Mouse (Mus musculus) embryo, embryonic 9.5 days (tissue): ENCODE data around the gene Olfr223.
"Not testable (repeated sequence)": the region's sequence is repeated elsewhere in the genome, so short reads cannot be mapped to it uniquely, and the experiment has no call there.

Experiments used
- DNase-seq: peaks from one replicate; pipeline ENCODE4 v3.0.0-alpha.2; 2017; ENCODE audit errors: extremely low spot score

The Olfr223 gene

DNA sequence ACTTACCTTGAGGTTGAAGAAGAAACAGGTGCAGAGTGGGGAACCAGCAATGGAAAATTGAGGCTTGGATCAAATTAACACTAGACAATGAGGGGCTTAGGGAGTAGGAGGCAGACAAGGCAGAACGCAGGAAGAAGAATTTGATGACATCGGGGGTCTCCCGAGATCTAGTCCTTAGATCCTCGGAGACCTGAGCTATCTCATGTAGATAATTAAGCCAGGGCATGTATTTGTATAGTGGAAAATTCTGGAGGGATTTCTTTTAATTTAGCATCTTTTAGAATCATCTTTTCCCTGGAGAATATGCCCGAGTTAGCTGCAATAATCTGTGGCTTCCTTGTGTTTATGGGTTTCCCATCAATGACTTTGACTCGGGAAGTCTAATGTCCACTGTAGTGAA lies at the start of gene Olfr223:
Gene Olfr223, minus strand, starts transcription at position 101 of the 400 bp plus-strand sequence.
- DNase-seq: no peak

DNA sequence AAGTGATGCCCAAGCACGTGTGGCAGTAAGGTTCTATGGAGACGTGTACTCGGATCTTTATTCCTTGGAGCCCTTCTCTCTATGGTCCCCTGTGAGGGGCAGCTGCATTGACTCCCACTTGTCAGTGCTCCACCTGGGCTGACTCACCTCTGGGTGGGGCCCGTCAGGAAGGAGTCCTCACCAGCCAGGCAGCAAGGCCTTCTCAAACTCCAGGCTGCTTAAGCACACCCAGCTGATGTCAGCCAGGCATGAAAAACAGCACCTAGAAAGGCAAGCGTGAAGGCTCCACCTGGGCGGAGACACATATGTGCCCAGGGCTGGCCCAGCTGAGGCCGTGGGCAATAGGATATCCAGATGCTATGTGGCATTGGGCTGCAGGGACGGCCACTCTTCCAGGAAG lies 49.3 kb upstream of the Olfr223 start:
- DNase-seq: no peak

DNA sequence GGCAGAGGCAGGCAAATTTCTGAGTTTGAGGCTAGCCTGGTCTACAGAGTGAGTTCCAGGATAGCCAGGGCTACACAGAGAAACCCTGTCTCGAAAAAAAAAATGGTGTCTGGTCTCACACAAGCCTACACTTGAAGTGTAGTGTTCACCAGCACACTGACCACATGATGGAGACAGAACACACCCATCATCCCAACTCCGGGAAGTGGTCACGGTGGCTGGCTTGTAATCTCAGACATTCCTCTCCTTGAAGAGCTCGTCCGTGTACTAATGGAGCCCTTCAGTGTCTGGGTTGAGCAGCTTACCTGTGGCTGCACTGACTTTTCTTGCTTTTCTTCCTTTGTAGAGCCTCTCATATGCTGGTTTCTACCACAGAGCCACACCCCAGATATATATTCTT lies 48.1 kb upstream of the Olfr223 start:
- DNase-seq: no peak

DNA sequence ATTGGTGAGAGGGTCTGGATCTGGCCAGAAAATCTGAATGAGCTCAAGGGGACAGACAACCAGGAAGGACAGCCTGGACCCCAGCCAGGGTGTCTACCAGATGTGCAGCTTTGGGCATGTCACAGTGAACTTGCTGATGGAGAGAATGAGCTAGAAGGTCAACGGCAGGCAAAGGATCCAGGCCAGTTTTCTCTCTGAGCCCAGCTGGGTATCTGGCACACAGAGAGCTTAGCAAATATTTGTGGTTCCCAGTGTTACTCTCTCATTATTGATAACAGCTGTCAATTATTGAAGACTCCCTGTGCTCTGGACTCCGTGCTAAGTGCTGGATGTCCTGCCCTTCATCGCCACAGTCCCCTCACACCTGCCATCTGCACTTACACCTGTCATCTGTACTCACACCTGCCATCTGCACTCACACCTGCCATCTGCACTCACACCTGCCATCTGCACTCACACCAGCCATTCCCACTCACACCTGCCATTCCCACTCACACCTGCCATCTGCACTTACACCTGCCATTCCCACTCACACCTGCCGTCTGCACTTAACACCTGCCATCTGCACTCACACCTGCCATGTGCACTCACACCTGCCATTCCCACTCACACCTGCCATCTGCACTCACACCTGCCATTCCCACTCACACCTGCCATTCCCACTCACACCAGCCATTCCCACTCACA lies 47.0 kb upstream of the Olfr223 start:
- DNase-seq: no peak

DNA sequence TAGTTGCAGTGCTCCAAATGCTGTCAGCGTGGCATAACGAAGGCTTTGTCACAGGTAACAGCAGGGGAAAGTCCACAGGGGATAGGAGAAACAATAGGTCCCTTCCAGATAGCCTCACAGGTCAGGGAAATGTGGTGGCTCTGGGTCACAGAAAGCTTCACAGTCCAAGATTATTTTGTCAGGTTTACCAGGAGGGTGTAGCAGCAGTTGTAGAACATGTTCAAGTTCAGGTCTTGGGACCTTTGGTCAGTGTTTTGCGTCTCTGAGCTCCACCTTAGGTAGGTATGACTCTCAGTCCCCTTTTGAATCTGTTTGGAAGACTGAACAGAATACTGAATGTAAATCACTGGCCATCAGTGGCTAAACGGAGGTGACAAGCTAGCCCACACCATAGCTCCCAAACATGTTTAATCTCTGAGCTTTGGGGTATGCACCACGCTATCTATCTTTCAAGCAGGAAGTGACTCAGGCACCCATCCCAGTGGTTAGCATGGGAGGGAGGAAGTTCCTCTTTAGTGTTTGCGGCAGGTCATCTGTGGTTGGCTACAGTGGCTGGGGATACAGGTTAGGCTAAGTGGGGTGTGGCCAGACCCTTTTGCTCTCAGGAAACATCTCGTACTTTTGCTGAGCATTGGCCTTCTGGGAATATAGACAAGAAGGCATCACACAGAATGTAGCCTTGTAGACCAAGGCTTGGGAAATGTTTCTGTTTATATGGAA lies 43.8 kb upstream of the Olfr223 start:
- no peak for DNase-seq

DNA sequence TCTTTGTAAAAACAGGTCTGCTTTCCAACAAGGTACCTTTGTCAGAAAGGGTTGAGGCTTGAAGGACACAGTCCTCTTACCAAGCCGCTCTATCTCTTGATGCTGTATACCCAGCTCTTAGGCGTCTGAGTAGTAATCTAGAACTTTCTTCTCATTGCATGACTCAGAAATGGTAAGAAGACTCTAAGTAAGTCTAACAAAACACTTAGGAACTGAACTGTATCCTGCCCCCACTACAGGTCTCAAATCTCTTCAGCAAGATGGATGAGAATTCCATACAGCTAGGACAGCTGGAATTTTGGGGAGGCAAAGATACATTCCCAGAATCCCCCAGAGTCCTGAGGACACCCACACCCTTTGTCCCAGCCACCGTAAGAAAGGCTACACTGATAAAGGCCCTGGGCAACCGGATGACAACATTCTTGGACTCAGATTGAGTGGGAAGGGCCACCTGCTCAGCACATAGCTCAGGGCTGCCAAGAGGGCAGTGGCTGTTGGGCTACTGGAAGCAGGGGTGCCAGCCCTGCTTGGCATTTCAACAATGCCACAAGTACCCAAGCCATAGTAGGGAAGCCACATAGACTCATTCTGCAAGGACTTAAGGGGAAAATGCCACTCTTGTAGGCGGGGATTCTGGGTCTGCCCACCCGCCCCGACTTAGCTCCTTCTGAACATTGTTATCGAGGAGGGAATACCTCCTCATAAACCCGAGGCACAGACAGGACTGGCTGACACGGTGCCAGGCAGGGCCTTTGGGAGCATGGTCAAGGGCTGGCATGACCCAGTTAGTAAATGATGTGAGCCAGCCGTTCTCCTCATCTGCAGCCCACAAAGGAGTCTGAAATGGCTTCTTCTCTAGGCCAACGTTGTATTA lies 43.0 kb upstream of the Olfr223 start:
- DNase-seq: no peak

DNA sequence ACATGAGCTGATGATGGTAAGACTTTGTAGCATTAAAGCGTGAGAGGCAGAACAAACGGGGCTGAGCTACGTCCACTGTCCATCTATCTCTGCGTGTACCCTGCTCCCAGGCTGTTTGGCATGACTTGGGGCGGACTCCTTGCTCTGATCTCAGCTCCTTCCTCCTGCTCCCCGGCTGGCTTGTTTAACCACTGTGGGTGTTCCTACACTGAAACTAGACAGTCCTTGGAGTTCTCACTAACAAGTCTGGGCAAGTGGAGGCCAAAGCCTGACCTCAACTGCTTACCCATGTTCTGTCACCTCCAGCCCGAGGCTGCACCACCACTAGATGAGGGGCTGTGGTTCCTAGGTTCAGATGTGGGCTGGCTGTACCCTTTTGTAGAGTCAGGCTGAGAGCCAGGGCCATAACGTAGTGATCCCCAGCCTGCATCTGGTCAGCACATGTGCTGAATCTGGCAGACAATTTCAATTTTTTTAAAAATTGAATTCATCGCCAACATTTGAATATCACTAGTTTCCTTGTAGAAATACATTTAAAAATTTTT lies 42.2 kb upstream of the Olfr223 start:
- DNase-seq: no peak

DNA sequence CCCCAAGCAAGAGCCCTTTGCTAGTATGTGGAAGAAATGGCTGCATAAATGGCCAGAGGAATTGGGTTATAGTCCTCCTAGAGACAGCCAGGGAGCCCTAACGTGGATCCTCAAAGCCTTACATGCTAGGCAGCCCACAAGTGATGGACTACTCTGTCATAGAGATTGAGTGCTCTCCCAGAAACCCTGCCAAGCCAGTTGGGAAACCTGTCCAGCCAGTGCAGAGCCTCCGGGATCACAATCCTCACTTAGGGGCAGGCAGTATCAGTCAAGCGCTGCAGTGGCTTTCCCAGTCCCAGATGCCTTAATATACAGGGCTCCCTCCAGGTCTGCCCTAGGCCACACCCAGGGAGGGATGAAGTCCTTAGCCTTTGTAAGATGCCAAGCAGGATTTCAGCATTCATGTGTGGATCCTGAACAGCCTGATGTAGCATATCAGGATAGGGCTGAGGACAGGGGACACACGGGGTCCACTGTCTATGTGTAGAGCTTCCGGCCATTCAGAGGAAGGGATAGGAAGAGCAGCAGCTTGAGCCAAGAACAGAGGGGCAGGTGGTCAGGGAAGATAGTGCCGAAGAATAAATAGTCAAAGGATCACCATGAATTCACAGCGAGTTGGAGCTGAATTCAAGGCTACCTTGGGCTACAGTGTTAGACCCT lies 41.0 kb upstream of the Olfr223 start:
- DNase-seq: peak; percentile 11

DNA sequence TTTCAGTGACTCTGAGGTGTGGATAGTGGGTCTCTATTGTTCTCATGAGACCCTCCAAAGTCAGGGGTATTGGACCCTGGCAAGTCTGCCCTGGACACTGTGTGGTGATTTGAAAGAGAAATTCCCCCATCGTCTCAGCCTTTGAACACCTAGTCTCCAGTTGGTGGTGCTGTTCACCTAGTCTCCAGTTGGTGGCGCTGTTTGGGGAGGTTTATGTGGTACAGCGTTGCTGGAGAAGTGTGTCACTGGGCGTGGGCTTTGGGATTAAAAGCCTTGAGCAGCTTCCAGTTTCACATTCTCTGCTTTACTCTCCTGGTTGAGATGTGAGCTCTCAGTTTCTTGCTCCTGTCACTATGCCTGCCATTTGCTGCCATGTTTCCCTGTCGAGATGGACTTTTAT lies 39.9 kb upstream of the Olfr223 start:
- peak; percentile 52 for DNase-seq

DNA sequence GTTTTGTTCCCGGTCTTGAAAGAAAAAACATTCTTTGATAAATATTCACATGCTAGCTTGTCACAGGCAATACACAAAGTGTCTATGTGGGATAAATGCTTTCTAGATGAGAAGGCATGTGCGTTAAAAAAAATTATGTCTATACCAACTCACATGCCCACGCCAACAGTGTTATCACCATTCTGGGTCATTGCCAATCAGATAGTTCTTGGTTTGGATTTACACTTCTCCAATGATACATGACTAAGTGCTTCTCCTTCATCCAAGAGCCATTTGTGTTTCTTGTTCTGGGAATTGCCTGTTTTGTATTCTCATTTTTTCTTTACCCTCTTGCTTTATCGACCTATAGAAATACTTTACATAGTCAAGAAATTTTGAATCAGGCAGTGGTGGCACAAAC lies 38.9 kb upstream of the Olfr223 start:
- DNase-seq: no peak

DNA sequence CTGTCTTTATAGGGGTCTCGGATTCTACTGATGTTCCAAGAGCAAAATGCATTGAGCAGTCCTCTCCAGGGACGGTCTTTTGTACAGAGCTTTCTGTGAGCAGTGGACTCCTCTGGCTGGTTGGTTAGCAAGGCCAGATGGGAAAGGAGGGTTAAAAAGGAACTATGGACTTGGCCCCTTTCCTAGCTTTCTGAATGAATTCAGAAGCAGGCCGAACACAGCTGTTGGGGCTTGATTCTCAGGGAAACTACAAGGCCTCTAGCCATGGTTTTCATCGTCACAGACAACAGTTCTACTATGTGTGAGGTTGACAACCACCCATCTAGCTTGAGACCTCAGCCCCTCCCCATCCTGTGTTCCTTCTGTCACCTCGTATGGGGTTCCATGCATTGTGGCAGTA lies 36.8 kb upstream of the Olfr223 start:
- DNase-seq: no peak

DNA sequence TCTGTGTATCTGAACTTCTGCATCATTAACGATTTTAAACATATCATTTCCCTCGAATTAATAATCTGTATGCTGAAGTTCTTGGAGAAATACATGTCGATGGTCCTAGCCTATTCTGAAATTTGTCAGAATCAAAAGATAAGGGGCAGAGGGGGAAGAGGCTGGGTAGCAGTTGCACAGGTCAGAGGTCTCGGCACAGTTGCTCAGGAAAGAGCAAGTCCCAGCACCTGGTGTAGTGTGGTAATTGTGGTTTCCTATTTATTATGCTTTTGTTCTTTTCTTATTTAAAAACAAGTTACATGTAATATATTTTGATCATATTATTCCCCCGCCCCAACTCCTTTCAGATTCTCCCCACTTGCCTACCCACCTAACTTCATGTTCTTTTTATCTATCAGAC lies 35.1 kb upstream of the Olfr223 start:
- DNase-seq: no peak

DNA sequence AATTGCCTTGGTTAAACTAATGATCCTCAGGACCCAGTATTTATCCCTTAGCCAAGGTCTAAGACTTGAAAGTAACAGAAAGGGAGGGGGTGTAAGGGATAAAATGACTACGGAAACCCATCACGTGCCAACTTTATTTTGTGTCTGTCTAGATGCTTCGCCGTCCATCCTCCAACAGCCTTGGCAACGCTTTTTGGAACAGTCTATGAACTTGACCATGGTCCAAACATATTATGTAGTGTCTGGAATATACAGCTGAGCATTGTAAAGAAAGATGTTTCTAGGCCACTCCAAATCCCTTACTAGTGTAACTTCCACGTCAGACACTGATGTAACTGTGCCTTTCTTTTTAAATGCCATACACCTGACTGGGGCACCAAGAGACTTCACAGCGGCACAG lies 33.1 kb upstream of the Olfr223 start:
- no peak for DNase-seq

DNA sequence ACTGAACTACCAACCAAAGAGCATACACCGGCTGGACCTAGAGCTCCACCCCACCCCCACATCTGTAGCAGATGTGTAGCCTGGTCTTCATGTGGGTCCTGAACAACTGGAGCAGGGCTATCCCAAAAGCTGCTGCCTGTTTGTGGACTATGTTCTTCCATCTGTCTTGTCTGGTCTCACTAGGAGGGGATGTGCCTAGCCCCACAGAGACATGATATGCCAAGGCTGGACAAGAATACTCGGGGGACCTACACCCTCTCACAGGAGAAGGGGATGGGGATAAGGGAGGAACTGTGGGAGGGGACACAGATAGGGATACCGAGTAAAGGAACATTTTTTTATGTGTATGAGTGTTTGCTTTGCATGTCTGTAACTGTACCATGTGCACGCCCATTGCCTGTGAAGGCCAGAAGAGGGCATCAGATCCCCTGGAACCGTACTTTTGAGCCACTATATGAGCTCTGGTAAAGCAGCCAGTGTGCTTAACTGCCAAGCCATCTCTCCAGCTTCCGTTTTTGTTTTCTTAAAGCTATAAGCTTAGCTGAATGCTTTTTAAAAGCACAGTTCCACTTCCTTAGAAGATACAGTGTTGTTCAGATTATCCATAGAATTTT lies 31.0 kb upstream of the Olfr223 start:
- peak; percentile 38 for DNase-seq

DNA sequence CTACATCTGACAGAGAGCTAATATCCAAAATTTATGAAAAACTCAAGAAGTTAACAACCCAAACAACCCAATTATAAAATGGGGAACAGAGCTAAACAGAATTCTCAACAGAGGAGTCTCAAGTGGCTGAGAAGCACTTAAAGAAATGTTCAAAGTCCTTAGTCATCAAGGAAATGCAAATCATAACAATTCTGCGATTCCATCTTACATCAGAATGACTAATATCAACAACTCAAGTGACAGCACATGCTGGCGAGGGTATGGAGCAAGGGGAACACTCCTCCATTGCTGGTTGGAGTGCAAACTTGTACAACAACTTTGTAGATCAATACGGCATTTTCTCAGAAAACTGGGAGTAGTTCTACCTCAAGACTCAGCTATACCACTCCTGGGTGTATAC lies 29.1 kb upstream of the Olfr223 start:
- DNase-seq: no peak

DNA sequence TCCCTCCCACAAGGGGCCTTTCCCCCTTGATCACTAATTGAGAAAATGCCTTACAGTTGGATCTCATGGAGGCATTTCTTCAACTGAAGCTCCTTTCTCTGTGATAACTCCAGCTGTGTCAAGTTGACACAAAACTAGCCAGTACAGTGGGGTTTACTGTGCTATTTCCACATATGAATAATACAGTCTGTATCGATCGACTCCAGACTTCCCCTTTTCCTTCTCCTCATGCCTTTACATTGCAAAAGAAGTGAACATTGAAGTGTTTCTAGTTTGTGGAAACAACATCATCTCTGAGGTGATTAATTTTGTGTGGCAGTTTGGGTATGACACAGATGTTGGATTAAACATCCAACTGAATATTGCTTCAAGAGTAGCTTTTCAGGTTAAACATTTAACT lies 23.9 kb upstream of the Olfr223 start:
- not testable (repeated sequence) for DNase-seq

DNA sequence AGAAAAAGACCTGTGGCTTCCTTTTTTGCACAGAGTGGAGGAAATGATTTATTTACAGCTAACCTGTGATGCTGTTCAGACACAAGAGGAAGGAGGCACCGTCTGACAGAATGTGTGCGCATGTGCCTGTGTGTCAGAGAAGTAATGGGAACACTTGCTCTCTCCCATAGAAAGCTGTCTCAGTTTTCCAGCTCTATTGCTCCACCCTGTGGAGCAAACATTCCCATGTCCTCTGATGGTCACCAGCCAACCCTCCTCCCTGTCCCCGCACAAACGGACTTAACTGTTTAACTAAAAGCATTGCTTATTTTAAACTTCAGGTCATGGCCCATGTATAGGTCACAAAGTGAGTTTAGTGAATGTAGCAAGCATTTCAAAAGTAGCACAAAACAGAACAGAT lies 21.0 kb upstream of the Olfr223 start:
- DNase-seq: peak; percentile 4

DNA sequence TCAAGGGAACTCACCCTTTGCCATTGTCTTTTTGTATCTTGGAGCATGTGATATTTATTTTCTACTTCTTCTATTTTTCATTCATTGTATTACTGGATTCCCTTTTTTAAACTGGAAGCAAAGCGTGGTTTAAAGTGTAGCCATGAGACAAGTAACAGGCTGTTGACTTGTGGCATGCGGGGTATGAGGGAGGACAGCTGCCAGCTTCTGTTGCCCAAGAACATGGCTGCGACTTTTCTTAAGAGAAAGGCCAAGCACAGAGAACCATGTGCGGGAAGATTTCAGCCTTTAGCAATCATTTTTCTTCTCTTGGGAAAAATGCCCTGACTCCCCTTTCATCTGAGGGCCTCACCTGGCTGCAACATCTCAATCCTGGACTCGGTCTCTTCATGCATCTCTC lies 18.6 kb upstream of the Olfr223 start:
- DNase-seq: no peak

DNA sequence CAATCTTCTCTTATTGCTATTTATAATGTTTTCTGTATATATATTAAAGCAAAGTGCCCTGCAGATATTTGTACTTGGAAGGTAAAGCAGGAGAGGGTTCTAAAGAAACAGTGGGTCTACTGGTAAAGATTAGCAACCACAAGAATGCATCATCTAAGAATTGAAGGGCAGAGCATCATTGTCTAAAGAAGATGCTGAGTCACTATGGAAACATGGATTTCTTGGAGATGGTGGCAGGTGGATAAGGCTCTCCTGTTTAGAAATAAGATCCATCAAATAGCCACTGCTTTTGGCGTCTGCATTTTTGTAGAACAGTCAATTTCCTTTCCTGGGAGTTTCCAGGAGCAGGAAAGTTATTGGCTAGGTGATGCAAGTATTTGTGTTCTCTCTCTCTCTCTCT lies 9.2 kb upstream of the Olfr223 start:
- DNase-seq: no peak

DNA sequence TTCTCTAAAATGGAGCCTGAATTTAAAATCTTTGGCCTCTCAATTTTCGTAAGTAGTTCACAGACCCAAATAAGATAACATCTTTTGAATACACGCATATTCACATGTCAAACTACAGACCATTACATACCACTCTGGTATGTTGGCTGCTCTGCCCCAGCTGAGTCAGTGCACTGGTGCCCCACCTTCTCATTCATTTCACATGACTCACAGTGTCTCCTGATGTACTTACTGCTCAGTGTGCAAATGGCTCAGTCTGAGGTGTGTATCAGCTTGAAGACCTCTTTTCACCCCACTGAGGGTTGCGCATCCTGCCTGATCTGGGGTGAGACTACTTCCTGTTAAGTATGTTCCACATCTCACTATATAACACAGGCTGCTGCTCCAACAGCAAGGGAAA lies 7.8 kb upstream of the Olfr223 start:
- no peak for DNase-seq

DNA sequence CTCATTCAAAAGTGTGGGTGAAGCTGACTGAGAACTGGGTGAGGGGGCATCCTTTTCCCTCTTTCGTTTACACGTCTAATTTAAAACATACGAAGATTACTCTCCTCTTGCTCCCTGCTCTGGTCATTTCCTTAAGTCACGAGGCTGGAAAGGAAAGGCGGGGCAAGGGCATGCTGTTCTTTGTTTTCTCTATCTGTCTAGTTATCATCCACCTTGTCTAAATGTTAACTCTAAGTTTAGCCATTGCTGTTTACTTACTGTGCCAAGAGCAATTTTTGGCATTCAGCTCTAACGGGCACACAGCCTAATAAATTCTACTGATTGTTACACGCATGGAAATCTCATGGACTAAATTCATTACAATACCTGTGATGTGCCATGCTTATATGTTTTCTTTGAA lies 6.1 kb upstream of the Olfr223 start:
- no peak for DNase-seq
